Mouse (Mus musculus) cerebellum, adult 8-10 months (tissue): Measurements from ENCODE around the gene Ccdc9b.

ENCODE experiments used
- DNase-seq: peaks from one replicate; pipeline ENCODE4 v3.0.0; 2022

The Ccdc9b gene

GRCm38 (mm10) chr2:118745915-118746901, 16.3 kb downstream of the Ccdc9b start:
- peak; percentile 53 for DNase-seq

- peak; percentile 89 for DNase-seq
These were observed 17.1 kb downstream of the Ccdc9b start, which contains the start of gene Inafm2 for GRCm38 (mm10) chr2:118745232-118745884. Gene Inafm2, plus strand, starts transcription at chr2:118745758.

- peak; percentile 5 for DNase-seq
These were observed 17.8 kb downstream of the Ccdc9b start for GRCm38 (mm10) chr2:118744621-118745020.

- peak; percentile 53 for DNase-seq
These were observed 19.1 kb downstream of the Ccdc9b start for GRCm38 (mm10) chr2:118743261-118743943.

GRCm38 (mm10) chr2:118741183-118741582, 21.3 kb downstream of the Ccdc9b start:
- no peak for DNase-seq

GRCm38 (mm10) chr2:118740341-118740740, 22.1 kb downstream of the Ccdc9b start:
- no peak for DNase-seq

GRCm38 (mm10) chr2:118733341-118733740, 29.1 kb downstream of the Ccdc9b start:
- no peak for DNase-seq

GRCm38 (mm10) chr2:118731981-118732380, 30.5 kb downstream of the Ccdc9b start:
- no peak for DNase-seq

- DNase-seq: no peak
These were observed 31.9 kb downstream of the Ccdc9b start for GRCm38 (mm10) chr2:118730622-118730915.

- no peak for DNase-seq
These were observed 32.4 kb downstream of the Ccdc9b start for GRCm38 (mm10) chr2:118729816-118730621.

- no peak for DNase-seq
These were observed 33.3 kb downstream of the Ccdc9b start for GRCm38 (mm10) chr2:118729194-118729593.

GRCm38 (mm10) chr2:118728337-118728736, 34.1 kb downstream of the Ccdc9b start, which contains the start of gene Plcb2:
Gene Plcb2, minus strand, starts transcription at chr2:118728438.
- DNase-seq: no peak

- DNase-seq: no peak
These were observed 34.5 kb downstream of the Ccdc9b start for GRCm38 (mm10) chr2:118727911-118728310.

- no peak for DNase-seq
These were observed 35.6 kb downstream of the Ccdc9b start for GRCm38 (mm10) chr2:118726873-118727272.

- no peak for DNase-seq
These were observed 37.0 kb downstream of the Ccdc9b start for GRCm38 (mm10) chr2:118725511-118725910.

- no peak for DNase-seq
These were observed 38.6 kb downstream of the Ccdc9b start for GRCm38 (mm10) chr2:118723693-118724486.

- DNase-seq: no peak
These were observed 45.8 kb downstream of the Ccdc9b start for GRCm38 (mm10) chr2:118716677-118717076.

- DNase-seq: no peak
These were observed 48.2 kb downstream of the Ccdc9b start for GRCm38 (mm10) chr2:118714230-118714629.

GRCm38 (mm10) chr2:118713631-118714030, 48.8 kb downstream of the Ccdc9b start:
- no peak for DNase-seq

GRCm38 (mm10) chr2:118711038-118711494, 51.4 kb downstream of the Ccdc9b start:
- no peak for DNase-seq

- DNase-seq: no peak
These were observed 52.7 kb downstream of the Ccdc9b start for GRCm38 (mm10) chr2:118709655-118710221.
